Mouse (Mus musculus): ENCODE data around the gene 9130008F23Rik. TPM values are rescaled to one million over a fixed set of nuclear protein-coding genes. Genes with fewer than 3 reads are reported as not detected.

9130008F23Rik gene
- 4.8 and 5.3 TPM in 2 replicates for polyA plus RNA-seq (2015; fragmentation: Nextera tagmentation; extraction: Ambion mirVana)

GRCm38 (mm10) chr17:40879924-40880691 lies at the start of gene 9130008F23Rik:
Gene 9130008F23Rik (minus strand): TSS chr17:40880559.

DNA sequence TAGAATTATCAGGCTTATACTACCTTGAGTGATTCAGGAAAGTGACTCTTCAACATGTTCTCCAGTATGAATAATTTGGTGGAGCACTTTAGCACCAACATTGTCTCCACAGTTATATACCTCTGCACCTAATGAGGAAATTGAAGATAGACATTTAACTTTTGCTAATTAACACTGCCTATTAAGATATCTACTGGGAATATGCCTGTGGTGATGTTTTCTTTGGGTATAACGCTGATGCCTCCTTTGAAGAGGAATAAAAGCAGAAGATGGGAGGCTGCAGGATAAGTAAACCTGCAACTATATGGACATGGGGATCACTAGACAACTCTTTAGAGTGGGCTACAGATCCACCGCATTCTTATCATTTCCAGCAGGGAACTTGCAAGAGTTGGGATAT lies 33.9 kb upstream of the 9130008F23Rik start, which contains the start of gene Glyatl3:
Gene Glyatl3 (minus strand): TSS at position 101 of the 400 bp plus-strand sequence.

Other genes starting within 250 kb of the 9130008F23Rik start
- gene Esp3, start 248.5 kb downstream of the 9130008F23Rik start, polyA plus RNA-seq (2015; fragmentation: Nextera tagmentation; extraction: Ambion mirVana): not detected in 2 replicates
- gene Esp1, start 153.4 kb downstream of the 9130008F23Rik start, polyA plus RNA-seq (2015; fragmentation: Nextera tagmentation; extraction: Ambion mirVana): not detected in 2 replicates
- not detected in 2 replicates for gene Crisp2, start 73.6 kb downstream of the 9130008F23Rik start, polyA plus RNA-seq (2015; fragmentation: Nextera tagmentation; extraction: Ambion mirVana)
- 0.11 and 0.37 TPM in 2 replicates for gene Rhag, start 69.4 kb downstream of the 9130008F23Rik start, polyA plus RNA-seq (2015; fragmentation: Nextera tagmentation; extraction: Ambion mirVana)
- gene Glyatl3, start 33.8 kb upstream of the 9130008F23Rik start, polyA plus RNA-seq (2015; fragmentation: Nextera tagmentation; extraction: Ambion mirVana): not detected in 2 replicates
- gene Mut, start 54.1 kb upstream of the 9130008F23Rik start, polyA plus RNA-seq (2015; fragmentation: Nextera tagmentation; extraction: Ambion mirVana): 23.4 and 26.7 TPM in 2 replicates
- gene Cenpq, start 54.5 kb upstream of the 9130008F23Rik start, polyA plus RNA-seq (2015; fragmentation: Nextera tagmentation; extraction: Ambion mirVana): 9.8 and 13.4 TPM in 2 replicates

All from urinary bladder, postnatal 0 days (tissue).